Mouse (Mus musculus) urinary bladder, postnatal 14 days (tissue): ENCODE measurements around the gene Actb.

ENCODE experiments used
- DNase-seq: peaks from one replicate; pipeline ENCODE4 v3.0.0; 2021; ENCODE audit warnings: low spot score

Gene Actb

DNA sequence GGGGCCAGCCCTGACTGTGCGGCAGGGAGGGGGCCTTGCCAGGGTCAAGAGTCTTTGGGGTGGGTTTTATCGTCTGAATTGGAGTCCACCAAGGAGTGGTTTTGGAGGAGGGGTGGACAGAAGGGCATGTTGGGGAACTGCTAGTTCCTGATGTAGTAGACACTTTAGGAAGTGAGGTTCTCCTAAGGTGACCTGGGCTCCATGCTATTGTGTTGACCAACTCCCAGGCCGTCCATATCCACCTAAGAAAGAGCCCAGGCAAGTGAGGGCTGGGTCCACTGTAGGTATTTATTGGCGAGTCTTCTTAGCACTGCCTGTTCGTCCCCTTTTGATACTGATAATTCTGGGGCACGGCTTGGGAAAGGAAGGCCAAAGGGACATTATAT is 14.5 kb upstream of the Actb start:
- DNase-seq = no peak

DNA sequence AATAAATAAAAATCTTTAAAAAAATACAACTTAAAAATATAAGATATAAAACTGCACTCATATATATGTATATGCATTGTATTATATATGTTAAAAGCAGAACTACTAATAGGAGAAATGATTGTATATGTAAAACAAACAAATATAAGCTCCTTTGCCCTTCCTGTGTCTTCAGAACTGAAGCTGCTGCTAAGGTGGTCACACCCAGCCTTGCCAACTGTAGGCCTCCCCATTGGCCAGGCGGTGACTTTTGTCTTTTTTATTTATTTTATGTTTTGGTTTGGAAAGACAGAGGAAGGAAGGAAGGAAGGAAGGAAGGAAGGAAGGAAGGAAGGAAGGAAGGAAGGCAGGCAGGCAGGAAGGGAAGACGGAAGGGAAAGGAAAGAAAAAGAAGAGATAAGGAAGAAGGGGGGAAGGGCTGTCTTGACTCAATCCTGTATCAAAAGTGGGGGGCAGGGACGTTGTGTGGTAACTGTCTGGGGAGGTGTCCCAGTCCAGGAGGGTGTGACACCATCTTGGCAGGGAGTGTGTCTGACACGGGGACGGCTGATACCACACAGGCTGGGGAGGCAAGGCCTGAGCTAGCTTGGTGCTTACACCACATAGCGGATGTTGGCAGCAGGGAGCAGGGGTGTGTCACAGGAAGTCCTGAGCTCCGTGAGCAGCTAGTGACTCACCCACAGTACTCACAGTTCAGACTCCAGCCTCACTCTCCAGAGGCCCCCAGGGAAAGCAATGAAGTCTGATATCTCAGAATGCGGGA is 13.9 kb upstream of the Actb start:
- peak; percentile 89 for DNase-seq

DNA sequence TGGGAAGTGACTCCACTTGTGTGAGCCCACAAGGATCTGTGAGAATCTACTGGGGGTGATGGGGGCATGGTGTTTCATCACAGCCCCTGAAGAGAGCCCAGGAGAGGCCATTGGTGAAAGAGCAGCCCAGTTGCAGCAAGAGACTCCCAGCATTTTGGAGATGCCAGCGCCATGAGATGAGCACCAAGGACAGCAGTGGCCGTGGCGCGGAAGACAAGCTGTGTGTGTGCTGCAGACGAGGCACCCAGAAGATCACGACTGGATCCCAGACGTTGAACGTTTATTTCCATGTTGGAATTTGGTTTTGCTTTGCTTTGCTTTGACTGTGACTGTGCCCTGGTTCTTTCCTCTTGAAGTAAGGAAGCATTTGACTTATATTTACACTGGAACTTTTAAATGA is 10.8 kb upstream of the Actb start:
- DNase-seq = no peak

DNA sequence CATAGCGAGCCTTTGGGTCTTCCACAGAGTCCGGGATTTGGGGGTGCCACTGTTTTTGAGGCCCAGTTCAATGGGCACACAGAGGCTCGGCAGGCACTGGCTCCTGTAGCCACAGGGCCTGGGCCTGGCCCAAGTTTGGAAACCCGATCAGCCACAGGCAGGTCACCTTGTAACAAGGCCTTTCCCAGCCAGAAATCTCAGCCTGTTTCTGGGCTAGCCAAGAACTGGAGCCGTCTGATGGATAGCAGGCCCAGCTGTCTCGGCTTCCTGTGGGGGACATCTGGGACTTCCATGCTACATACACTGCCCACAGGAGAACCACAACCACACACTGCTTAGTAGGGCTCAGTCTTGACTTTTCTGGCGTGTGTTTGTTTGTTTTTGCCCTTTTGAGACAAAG is 10.0 kb upstream of the Actb start:
- DNase-seq = no peak

DNA sequence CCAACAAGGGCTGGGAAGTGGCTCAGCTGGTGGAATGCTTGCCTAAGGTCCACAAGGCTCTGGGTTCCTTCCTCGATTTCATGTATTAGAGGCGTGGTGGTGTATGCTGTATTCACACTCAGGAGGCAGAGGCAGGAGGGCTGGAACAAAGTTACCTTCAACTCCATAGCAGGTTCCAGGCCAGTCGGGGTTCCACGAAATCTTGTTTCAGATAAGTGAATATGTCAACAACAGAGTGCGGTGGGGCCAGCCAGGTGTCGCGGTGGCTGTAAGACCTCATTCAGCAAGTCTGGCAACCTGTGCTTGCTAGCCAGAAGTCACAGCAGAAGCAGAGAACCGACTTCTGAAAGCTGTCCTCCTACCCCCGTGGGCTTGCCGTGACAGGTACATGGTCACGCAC is 8.7 kb upstream of the Actb start:
- no peak for DNase-seq

DNA sequence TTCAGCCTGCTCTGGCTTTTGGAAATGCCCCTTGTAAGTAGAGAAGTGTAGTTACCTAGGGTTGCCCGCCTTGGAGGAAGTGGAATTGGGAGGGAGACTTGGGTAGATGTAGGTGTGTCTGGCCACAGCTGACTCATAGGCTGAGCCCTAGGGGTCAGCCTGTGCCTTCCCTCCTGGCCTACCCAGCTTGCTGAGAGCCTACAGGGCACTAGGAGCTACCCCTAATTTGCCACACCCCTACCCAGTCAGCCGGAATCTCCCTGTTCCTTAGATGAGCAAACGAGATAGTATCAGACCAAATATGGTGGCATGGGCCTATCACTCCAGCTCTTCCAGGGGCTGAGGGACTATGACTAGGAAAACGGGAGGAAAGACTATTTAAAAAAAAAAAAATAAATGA is 6.2 kb upstream of the Actb start:
- DNase-seq = no peak

DNA sequence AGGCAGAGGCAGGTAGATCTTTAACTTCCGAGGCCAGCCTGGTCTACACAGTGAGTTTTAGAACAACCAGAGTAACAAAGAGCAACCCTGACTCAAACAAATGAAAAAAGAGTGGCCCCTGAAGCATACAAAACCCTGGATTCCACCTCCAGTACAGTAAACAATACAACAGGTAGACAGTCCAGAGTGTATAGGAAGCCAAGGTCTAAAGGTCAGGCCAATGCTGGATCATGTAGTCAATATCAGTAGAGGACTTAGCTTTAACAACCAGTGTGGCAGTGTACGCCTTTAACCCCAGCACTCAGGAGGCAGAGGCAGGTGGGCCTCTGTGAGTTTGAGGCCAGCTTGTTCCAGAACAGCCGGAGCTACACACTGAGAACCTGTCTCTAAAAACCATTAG is 5.8 kb upstream of the Actb start:
- DNase-seq = no peak

DNA sequence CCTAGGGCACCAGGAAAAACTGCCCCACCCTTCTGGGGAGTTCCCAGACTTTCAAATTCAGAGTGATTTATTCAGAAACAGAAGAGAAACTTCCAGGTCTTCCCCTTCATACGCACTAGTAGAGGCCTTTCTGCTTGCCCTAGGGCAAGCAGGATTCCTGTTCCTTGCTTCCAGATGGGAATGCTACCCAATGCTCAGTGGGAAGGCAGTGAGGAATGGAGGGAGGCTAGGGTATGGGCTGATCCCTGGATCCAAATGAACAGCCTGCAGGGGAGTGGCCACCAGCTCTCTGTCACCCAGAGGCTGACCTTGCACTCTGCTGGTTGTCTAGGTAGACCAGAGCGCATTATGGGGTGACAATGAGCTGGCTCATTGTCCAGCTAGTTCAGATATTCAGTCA is 5.1 kb upstream of the Actb start:
- no peak for DNase-seq

DNA sequence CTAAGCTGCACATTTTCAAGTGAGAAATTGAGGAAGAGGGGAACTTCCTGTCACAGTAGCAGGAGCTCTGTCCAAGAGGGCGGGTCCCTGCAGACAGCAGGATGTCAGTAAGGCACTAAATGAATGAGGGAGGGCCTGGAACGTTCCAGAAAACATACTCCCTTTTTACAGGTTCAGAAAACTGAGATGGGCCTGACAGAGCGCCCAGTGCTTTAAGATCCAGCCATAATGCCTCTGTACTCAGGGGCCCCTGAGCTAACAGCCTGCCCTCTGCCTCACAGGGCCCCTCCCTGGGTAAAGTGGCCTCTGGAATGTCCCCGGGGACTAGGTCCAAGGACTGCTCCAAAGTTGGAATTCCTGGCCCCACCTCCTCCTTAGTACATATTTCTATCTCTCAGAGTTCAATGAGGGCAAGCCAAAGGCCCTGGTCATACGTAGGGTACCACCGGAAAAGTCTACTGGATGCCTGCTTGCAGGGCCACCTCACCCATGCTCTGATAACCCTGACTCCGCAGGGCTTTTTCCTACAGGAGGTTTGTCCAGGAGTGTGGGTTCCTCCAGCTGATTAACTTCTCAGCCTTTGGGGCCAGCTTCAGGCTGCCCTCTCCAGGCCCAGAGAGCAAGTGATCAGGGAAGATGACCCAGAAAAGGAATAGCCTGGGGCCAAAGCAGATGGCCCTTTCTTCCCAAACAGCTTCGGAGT is 3.2 kb upstream of the Actb start:
- peak; percentile 39 for DNase-seq

DNA sequence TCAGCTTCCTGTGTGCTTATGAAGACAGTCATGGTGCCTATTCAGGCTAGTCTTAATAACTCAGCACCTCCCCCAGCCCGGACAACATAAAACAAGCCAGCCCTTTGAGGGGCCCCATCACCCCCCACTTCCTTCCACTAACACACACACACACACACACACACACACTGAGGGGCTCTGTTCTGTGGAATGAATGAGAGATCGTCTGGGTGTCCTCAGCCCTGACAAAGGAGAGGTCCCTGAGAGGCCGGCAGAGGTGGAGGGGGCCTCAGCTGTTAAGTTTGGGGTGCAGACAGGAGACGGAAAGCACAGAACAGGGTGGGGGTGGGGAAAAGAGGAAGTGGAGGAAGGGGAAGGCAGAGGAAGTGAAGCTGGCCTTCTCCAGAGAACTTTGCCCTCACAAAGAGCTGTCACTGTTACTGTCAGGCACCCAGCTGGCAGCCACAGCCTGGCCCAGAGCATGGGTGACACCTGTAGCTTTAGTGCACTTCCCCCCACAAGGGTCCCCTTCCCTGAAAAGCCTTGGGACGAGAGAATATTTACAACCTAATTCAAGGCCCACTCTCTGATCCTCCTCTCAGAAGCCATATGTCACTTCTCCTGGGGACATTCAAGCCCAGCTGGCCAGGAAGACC is 2.5 kb upstream of the Actb start:
- DNase-seq = no peak

DNA sequence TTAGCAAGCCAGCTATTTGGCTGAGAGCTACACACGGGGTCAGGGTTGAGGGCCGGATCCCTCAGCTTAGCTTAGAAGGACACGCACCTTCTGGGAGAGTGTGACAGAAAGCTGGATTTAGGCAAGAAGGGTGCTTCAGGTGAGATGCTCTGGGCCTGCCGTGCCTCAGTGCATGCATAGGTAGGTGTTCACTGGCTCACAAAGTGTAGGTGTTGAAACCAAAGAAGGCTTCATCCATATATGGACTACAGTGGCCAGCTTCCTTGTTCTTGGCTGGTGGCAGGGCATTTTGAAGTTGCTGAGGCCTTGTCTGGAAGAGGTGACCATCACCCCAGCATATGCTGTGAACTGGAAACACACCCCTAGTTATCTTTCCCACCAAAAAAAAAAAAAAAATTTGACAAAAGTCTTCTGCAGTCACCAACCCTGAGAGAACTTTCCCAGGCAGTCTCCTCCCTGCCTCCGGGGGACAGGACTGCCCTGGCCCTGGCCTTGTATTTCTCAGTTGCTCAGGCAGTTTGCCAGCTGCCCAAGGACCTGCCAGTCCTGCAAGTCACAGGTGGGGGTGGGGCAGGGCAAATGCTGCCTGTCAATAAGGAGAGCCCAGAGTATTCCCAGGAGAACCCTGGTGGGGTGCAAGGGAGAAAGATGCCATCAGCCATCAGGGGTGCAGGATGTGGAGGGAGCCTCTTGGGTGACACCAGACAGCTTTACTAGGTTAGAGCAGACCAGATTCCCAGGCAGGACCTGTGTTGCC is 1.4 kb upstream of the Actb start:
- DNase-seq = peak; percentile 79

DNA sequence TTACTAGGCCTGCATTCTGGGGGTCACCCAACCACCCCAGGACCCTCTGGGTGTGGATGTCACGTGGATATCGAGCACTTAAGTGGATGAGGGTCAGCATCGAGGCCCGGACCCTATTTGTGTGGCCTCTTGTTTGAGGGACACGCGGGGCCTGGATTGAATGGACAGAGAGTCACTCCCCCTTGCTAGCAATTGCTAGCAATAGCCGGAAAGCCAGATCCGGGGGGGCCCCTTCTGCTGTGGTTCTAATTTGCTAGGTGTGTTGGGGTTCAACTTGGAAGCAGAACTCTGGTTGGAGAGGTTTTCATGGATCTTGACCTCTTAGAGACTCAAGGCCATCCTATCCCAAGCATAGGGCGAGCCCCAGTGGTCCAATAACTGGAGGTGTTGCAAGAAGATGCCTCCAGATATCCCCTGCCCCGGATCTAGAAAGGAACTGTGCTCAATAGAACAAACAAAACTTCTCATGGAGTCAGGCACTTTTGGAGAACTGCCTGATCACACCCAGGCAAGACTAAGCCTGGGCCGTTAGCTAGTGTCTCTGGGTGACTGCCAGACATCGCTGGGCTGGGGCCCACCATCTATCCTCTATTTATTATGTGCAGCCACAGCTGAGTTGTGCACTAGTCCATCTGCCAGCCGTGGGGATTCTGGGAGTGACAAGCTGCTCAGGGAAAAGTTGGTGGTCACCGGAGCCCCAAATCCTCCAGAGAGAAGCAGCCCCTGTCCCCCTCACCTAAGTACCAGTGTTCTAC is 671 bp upstream of the Actb start:
- peak; percentile 79 for DNase-seq

DNA sequence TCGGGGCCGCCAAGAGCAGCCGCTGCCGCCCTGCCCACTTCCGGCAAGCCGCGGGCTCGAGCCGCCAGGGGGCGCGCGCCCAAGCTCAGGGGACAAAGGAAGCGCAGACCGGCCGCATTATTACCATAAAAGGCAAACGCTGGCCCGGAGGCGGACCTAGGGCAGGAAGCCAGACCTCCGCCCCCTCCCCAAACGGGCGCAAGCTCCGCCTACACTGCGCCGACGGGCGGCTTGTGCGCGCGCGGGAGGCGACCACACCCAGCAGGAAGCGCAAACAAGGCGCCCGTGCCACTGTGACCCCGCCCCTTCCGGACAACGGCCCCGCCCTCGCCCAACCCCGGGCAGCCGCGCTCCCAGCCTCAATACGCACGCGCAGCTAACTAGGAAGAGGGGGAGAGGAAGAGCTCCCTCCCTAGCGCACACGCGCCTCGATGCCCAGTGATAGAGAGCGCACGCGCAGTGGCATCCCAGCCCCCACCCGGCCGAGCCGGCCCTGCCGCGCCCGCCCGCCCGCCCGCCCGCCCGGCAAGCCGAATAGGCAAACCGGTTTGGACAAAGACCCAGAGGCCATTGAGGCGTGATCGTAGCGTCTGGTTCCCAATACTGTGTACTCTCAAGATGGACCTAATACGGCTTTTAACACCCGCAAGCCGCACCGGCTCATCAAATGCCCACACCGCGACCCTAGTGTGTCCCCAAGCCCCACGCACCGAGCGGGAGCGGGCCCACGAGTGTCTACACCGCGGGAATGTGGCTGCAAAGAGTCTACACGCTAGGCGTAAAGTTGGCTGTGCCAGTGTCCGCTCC is 626 bp downstream of the Actb start:
- DNase-seq = peak; percentile 99

DNA sequence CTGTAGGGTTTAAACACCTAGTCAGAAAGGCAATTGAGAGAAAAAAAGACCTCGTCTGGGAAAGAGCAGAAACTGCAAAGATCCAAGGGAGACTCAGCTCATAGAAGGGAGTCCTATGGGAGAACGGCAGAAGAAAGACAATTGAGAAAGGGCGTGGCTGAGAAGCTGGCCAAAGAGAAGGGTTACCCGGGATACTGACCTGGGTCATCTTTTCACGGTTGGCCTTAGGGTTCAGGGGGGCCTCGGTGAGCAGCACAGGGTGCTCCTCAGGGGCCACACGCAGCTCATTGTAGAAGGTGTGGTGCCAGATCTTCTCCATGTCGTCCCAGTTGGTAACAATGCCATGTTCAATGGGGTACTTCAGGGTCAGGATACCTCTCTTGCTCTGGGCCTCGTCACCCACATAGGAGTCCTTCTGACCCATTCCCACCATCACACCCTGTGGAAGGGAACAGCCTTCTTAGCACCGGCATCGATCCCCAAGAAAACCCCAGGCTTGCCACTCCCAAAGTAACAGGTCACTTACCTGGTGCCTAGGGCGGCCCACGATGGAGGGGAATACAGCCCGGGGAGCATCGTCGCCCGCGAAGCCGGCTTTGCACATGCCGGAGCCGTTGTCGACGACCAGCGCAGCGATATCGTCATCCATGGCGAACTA is 1.4 kb downstream of the Actb start:
- DNase-seq = no peak

DNA sequence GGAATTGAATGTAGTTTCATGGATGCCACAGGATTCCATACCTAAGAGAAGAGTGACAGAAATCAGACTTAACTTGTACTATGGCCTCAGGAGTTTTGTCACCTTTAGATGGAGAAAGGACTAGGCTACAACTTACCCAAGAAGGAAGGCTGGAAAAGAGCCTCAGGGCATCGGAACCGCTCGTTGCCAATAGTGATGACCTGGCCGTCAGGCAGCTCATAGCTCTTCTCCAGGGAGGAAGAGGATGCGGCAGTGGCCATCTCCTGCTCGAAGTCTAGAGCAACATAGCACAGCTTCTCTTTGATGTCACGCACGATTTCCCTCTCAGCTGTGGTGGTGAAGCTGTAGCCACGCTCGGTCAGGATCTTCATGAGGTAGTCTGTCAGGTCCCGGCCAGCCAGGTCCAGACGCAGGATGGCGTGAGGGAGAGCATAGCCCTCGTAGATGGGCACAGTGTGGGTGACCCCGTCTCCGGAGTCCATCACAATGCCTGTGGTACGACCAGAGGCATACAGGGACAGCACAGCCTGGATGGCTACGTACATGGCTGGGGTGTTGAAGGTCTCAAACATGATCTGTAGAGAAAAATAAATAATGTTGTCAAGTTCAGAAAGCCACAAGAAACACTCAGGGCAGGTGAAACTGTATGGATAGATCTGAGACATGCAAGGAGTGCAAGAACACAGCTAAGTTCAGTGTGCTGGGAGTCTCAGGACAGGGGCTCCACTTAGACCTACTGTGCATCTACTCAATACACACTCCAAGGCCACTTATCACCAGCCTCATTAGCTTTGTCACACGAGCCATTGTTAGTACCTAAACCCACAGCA is 2.1 kb downstream of the Actb start:
- no peak for DNase-seq

DNA sequence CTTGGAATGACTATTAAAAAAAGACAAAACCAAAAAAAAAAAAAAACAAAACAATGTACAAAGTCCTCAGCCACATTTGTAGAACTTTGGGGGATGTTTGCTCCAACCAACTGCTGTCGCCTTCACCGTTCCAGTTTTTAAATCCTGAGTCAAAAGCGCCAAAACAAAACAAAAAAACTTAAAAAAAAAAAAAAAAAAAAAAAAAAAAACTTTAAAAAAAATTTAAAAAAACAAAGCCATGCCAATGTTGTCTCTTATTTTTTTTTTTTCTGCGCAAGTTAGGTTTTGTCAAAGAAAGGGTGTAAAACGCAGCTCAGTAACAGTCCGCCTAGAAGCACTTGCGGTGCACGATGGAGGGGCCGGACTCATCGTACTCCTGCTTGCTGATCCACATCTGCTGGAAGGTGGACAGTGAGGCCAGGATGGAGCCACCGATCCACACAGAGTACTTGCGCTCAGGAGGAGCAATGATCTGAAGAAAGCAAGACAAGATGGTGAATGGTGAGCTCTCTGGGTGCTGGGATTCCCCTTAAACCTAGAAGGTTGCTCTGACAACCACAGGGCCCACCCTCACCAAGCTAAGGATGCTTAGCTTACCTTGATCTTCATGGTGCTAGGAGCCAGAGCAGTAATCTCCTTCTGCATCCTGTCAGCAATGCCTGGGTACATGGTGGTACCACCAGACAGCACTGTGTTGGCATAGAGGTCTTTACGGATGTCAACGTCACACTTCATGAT is 2.9 kb downstream of the Actb start:
- no peak for DNase-seq

DNA sequence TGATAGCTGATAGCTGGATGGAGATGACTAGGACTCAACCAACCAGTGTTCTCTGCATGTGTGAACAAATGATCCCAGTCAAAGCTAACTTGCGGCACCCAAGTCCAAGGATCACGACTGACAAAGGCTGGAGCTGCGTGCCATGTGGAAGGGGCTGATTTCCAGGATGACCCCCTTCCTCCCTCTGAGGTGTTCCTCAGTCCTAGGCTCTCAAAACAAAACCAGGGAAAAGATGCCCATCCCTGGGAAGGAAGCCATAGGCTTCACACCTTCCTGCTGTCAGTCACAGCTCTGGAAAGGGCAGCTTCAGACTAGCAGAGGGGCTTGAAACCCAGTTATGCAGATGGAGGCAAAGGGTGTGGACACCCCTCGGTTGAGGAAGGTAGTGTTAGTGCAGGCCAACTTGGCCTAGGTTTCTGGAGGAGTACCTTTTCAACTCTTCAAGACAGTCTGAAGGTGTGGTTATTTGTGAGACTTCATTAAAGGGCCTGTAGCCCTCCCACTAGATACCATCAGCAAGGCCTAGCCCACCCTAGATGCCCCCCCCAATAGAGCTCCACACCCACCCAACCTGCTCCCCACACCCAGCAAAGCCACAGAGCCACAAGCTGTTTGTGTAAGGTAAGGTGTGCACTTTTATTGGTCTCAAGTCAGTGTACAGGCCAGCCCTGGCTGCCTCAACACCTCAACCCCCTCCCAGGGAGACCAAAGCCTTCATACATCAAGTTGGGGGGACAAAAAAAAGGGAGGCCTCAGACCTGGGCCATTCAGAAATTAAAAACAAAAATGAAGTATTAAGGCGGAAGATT is 3.8 kb downstream of the Actb start:
- DNase-seq = no peak
